ENCODE assay signal across 24 mouse cellular contexts in the genomic region with DNA sequence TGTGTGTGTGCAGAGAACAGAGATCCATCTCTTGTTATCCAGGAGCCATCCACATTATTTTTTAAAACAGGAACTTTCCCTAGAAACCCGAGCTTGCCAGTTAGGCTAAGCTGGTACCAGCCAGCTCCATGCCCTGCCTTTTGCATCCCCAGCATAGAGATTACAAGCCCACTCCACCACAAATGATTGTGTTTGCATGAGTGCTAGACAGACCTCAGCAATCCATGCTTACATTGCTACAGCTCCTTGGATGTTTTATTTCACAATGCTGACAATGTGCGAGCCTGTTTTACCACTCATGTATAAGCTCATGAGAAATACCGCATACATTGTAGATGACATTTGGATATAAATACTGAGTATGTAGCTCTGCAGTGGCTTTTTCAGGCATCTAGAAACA.
"Had no signal": no experiment of that assay in that cellular context is flagged by ENCODE, and none has a peak within 500 bp of the region (broad histone marks: within the 10 kb centered on the region; RNA-seq: fewer than 3 reads in every experiment).

No protein-coding gene starts in this region.

- H3K4me1 ChIP-seq: limb, embryonic 10.5 days; limb, embryonic 13.5 days; liver, embryonic 12.5 days; liver, embryonic 15.5 days; lung, embryonic 15.5 days; megakaryocyte, embryonic 14.5 days; neural tube, embryonic 13.5 days; stomach, embryonic 15.5 days had no signal

- H3K9ac ChIP-seq: limb, embryonic 13.5 days; liver, embryonic 12.5 days; liver, embryonic 15.5 days; lung, embryonic 15.5 days; midbrain, embryonic 13.5 days; neural tube, embryonic 13.5 days; stomach, embryonic 15.5 days had no signal

- H3K9me3 ChIP-seq: limb, embryonic 10.5 days; limb, embryonic 13.5 days; liver, embryonic 12.5 days; liver, embryonic 15.5 days; lung, embryonic 15.5 days; midbrain, embryonic 10.5 days; midbrain, embryonic 13.5 days; neural tube, embryonic 13.5 days; stomach, embryonic 15.5 days had no signal

- H3K4me3 ChIP-seq: limb, embryonic 10.5 days; limb, embryonic 13.5 days; liver, embryonic 12.5 days; liver, embryonic 15.5 days; lung, embryonic 15.5 days; megakaryocyte, embryonic 14.5 days; midbrain, embryonic 10.5 days; midbrain, embryonic 13.5 days; myocyte; neural tube, embryonic 13.5 days; stomach, embryonic 15.5 days had no signal

- H3K27me3 ChIP-seq: limb, embryonic 13.5 days; liver, embryonic 12.5 days; liver, embryonic 15.5 days; lung, embryonic 15.5 days; megakaryocyte, embryonic 14.5 days; midbrain, embryonic 13.5 days; neural tube, embryonic 13.5 days; stomach, embryonic 15.5 days had no signal

- H3K36me3 ChIP-seq: limb, embryonic 10.5 days; limb, embryonic 13.5 days; liver, embryonic 12.5 days; liver, embryonic 15.5 days; lung, embryonic 15.5 days; midbrain, embryonic 10.5 days; midbrain, embryonic 13.5 days; neural tube, embryonic 13.5 days; stomach, embryonic 15.5 days had no signal

- H3K4me2 ChIP-seq: limb, embryonic 13.5 days; liver, embryonic 12.5 days; liver, embryonic 15.5 days; lung, embryonic 15.5 days; midbrain, embryonic 13.5 days; neural tube, embryonic 13.5 days; stomach, embryonic 15.5 days had no signal

- DNase-seq: kidney, postnatal 36 days; layer of hippocampus, postnatal 36 days; liver; lung, adult 18-20 months; lung, postnatal 10 days; lung, postnatal 36 days; retina, postnatal 1 day; right cerebral cortex, postnatal 25 days; spleen, adult 18-20 months; thymus, adult 18-20 months; thymus, postnatal 36 days had no signal

- H3K27ac ChIP-seq: kidney, postnatal 0 days; limb, embryonic 10.5 days; limb, embryonic 13.5 days; liver, embryonic 12.5 days; liver, embryonic 15.5 days; lung, embryonic 15.5 days; midbrain, embryonic 10.5 days; midbrain, embryonic 13.5 days; neural tube, embryonic 13.5 days; stomach, embryonic 15.5 days had no signal

- ATAC-seq: liver, embryonic 12.5 days; midbrain, embryonic 13.5 days; midbrain, embryonic 16.5 days had no signal
